Mouse (Mus musculus): ENCODE measurements around the gene Eng.

Gene Eng

GRCm38 (mm10) chr2:32644799-32645475 lies 1.5 kb upstream of the Eng start:
- no peak for DNase-seq (ENCODE audit: low spot score in 2 of 2)

DNA sequence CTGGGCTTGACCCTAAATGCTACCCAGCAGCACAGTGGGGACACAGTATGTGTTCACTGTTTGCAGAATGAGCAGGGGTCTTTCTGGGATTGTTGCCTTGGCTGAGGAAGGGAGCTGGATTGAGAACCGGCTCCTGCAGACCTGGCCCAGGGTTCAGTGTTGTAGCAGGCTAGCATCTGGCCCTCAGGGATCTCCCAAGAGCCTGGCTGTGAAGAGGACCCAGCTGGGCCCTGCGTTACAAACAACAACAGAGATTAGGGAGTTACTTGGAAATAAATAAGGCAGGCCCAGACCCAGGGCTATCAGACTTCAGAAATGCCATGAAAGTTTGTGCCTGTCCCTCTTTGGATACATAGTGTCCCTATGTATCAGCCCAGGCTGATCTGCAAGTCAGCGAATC lies 748 bp upstream of the Eng start:
- no peak for DNase-seq (ENCODE audit: low spot score in 2 of 2)

DNA sequence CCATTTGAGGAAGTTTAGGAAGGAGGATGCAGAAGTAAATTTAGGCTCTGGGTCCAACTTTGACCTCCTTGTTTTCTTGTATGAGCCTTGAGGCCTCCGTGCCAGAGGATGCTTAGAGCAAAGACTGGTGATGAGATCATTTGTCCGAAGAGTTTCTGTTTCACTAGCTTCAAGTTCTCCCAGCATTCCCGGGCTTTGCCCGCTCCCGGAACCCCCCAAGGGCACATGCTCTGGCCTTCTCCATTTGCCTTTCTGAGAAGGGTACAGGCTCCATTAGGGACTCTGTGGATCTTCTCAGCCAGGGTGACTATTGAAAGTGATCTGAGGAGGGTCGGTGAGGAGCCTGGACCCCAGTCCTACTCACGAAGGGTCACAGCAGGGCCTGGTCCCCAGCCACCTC lies 971 bp downstream of the Eng start:
- no peak for DNase-seq (ENCODE audit: low spot score in 2 of 2)

GRCm38 (mm10) chr2:32653764-32654163 lies 7.4 kb downstream of the Eng start:
- DNase-seq (ENCODE audit: low spot score in 2 of 2) = no peak

DNA sequence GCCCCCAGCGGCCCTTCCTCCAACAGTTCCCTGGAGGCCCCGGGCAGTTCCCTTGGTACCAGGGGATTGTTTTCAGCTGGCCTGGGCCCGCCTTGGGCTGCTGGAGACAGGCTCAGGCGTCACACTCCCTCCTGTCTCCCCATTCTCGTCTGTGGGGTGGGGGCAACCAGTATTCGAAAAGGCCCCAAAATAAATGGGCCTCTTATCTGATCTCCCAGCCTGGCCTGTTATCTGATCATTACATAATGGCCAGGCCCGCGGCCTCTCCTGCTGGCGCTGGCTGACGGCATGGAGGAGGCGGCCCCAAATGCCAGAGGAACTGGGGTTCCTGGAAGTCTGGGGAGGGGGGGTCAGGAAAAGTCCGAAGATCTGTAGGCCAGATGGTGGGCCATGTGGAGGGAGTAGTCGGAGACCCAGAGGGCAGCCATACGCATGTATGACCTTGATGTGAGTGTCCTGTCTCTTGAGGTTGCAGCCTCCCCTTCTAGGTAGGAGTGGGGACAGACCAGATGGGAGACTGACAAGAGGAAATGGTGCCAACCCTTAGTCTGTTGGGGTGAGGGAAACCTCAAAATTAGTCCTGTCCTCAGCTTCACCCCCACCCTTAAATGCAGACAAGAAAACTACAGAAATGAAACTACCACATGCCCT lies 8.5 kb downstream of the Eng start:
- DNase-seq (ENCODE audit: low spot score in 2 of 2) = no peak

- DNase-seq (ENCODE audit: low spot score in 2 of 2) = no peak
Measured at GRCm38 (mm10) chr2:32655394-32655744, 9.0 kb downstream of the Eng start.

GRCm38 (mm10) chr2:32655826-32656225 lies 9.4 kb downstream of the Eng start:
- no peak for DNase-seq (ENCODE audit: low spot score in 2 of 2)

GRCm38 (mm10) chr2:32658873-32659272 lies 12.5 kb downstream of the Eng start:
- no peak for DNase-seq (ENCODE audit: low spot score in 2 of 2)

- no peak for DNase-seq (ENCODE audit: low spot score in 2 of 2)
Measured at GRCm38 (mm10) chr2:32661509-32662107, 15.2 kb downstream of the Eng start.

DNA sequence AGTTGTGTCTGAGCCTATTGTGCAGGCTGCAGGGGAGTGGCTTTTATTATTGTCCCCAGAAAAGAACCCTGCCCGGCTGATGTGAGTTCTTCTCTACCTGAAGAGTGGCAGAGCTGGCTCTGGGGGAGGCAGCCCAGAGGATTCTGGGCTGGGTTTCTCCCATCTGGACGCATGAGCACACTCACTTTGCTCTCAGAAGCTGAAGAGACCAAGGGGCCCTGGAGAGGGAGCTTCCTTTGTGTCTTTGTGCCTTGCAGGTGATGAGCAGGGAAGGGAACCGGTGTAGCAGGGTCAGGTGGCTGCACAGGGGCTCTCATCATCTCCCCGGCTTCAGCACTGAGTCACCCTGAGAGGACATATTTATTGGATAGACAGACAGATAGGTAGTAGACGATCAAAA lies 15.9 kb downstream of the Eng start:
- DNase-seq (ENCODE audit: low spot score in 2 of 2) = no peak

DNA sequence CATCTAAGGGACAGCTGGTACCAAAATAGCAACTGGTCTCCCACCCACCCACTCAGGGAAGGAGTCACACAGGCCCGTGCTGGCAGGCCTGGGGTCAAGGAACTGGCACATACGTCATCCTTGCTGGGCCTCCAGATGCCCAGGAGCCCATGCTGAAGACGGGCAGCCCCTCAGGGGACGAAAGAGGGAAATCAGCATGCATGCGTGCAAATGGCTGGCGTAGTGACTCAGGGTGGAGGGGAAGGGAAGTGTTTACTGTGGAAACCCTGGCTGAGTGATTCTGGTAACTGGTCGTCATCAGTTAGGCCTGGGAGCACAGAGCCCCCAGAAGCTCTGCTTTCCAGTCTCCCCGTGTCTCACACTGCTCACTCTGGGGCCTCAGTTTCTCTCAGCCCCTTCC lies 18.9 kb downstream of the Eng start:
- no peak for DNase-seq (ENCODE audit: low spot score in 2 of 2)

- DNase-seq (ENCODE audit: low spot score in 2 of 2) = no peak
Measured at GRCm38 (mm10) chr2:32665853-32666252, 19.5 kb downstream of the Eng start.

DNA sequence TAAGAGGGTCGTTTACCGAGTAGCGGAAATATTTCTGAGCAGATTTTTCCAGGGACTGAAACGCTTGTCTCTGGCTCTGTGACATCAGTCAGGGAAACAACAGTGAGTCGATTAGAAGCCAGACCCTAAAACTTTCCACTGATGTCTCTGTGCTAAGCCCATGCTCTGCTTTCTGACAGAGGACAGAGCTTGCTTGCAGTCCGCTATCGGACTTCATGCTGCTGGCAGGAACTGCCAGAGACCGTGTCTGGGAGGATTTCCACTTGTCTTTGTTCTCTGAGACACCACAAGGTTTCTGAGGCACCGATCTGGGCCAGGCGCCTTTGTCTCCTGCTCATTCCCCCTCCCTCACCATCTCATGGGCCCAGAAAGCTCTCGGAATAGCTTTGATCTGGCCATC lies 21.4 kb downstream of the Eng start:
- no peak for DNase-seq (ENCODE audit: low spot score in 2 of 2)

- DNase-seq (ENCODE audit: low spot score in 2 of 2) = no peak
Measured at GRCm38 (mm10) chr2:32668176-32668575, 21.8 kb downstream of the Eng start.

DNA sequence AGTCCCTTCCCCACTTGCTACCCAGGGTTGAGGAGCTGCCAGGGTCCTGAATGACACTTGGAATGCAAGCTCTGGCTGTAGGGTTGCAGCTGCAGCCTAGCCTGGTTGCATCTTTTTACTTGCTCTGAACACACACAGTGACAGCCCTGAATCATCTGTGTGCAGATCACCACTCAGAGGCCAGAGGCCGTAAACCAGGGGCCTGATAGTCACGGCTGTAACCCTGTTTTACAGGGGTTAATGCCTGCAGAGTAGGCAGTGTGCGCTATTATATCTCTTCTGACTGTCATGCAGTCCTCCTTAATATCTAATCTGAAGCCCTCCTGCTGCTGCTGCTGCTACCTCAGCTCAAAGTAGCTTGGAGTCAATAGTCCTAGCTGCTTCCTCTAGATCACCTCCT lies 23.5 kb downstream of the Eng start:
- no peak for DNase-seq (ENCODE audit: low spot score in 2 of 2)

GRCm38 (mm10) chr2:32671147-32671546 lies 24.8 kb downstream of the Eng start:
- DNase-seq (ENCODE audit: low spot score in 2 of 2) = no peak

- DNase-seq (ENCODE audit: low spot score in 2 of 2) = no peak
Measured at GRCm38 (mm10) chr2:32671907-32672595, 25.7 kb downstream of the Eng start.

GRCm38 (mm10) chr2:32673176-32673917 lies 27.0 kb downstream of the Eng start:
- no peak for DNase-seq (ENCODE audit: low spot score in 2 of 2)

DNA sequence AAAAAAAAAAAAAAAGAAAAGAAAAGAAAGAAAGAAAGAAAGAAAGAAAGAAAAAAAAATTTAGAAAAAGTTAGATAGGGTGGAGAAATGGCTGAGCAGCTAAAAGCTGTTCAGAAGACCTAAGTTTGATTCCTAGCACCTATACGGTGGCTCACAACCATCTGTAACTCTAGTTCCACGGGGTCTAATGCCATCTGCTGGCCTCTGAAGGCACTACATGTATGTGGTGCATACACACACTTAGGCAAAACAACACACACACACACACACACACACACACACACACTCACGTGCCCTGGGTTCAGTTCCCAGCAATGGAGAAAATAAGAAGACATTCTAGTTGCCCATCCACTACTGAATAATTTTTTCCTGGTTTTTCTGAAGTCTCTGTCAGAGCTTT lies 30.4 kb downstream of the Eng start:
- DNase-seq (ENCODE audit: low spot score in 2 of 2) = no peak

DNA sequence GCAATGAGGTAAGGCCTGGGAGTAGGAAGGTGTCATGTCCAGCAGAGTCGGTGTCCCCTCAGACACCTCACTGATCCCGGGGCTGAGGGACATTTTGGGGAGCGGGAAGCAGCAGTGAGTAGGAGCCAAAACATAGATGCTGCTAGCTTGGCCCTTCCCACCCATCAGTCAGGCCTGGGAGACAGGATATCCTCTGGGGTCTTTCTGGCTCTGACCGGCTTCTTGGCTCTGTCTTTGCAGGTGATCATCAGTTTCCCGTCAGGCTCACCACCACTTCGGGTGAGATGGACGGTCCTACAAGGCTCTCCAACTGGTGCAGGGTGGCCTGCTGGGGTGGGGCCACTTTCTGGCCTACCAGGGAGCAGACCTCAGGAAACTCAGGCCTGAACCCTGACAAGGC lies 31.3 kb downstream of the Eng start:
- no peak for DNase-seq (ENCODE audit: low spot score in 2 of 2)

- no peak for DNase-seq (ENCODE audit: low spot score in 2 of 2)
Measured at GRCm38 (mm10) chr2:32680051-32680451, 33.7 kb downstream of the Eng start.

GRCm38 (mm10) chr2:32680961-32681650 lies 34.7 kb downstream of the Eng start:
- no peak for DNase-seq (ENCODE audit: low spot score in 2 of 2)

Data from spleen, postnatal 4 days (tissue).